Mouse (Mus musculus): Measurements from ENCODE around the gene Fam186b. TPM values are rescaled to one million over a fixed set of nuclear protein-coding genes. Genes with fewer than 3 reads are reported as not detected.
A peak's percentile ranks its signal among the peaks of the same experiment; 100 is the strongest.

Gene Fam186b
- polyA plus RNA-seq, 2 experiments from 2014 or later: 0.24 to 0.30 TPM

DNA sequence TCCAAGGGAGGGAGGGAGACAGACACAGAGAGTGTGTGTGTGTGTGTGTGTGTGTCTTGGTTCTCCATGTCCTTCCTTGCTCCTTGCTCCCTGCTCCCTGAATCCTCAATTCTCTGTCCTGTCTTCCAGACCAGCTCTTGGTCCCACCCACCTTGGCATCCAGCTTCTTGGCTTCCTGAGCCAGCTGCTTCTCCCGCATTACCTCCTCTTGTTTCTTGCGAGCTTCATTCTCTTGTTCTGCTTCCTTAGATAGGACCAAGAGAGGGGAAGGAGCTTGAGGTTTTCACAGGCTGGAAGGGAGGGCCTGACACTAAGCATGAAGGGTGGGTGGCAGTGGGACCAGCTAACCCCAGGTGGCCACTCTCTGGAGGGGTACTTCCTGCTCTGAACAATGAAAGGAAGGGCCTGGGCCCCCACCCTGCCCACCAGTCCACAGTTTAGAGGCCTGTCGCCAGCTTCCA lies 23.8 kb upstream of the Fam186b start:
- no peak for ATAC-seq

DNA sequence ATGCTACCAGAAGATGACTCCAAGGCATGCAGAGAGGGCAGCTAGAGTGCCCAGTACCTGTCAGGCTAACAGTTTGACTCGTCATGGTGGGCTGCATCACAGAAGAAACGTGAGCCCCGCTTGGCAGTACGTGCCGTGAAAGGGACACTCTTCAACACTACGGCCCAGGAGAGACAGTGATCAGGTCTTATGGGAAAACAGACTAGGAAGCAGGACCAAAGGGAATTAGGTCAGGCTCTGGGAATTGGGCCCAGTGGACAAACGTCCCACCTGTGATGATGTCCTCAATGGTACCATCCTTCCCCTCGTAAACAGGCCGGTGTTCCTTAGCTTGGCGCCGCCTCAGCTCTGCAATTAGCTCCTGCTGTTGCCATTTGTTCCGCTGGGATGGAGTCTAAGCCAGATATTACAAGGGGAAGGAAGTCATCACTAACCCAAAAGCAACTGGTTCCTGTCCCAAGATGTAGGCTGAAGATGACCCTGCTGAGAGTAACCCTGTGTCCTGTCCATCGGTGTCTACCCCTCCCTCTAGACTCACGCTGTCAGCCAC lies 23.2 kb upstream of the Fam186b start:
- ATAC-seq: no peak

- no peak for ATAC-seq
Measured at GRCm38 (mm10) chr15:99318071-99318470, 22.4 kb upstream of the Fam186b start.

- ATAC-seq: no peak
Measured at GRCm38 (mm10) chr15:99317267-99317651, 21.6 kb upstream of the Fam186b start.

DNA sequence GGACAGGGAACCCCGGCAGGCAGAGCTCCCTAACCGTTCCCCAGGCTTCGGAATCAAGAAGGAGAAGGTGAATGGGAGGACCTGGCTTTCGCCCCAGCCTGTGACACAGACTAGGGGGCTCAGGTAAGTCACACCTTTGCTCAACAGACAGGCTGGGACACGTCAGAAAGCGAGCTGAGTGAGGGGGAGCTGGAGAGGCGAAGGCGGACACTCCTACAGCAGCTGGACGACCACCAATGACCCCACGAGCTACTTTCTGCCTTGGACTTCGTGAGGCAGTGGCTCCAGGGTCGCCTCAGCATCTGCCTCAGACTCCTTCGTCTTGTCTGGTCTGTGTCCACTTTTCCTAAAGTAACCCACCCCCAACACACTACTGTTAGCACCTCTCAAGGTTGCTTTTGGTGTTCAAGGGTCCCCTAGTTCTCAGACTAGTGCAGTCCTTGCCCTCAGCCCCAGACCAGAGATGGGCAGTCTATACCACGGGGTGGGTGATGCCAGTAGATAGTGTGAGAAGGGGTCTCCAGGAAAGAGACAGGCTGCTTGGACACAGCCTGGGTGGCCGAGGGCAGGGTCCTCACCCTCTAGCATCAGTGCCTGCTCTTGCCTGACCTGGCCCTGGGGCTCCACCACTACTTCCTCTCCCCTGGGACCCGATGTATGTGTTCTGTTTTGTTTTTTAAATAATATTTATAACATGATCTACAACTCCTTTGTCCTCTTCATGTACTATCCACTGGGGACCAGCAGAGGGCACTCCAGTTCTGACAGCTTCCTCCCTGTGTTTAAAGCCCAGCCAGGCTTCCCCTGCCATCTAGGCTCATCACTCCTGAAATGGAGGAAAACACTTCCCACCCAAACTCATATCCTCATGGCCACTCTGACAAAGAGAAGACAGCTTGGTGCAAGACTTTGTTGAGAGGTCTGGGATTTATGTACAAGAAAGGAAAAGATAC lies 20.9 kb upstream of the Fam186b start:
- peak; percentile 75 for ATAC-seq

DNA sequence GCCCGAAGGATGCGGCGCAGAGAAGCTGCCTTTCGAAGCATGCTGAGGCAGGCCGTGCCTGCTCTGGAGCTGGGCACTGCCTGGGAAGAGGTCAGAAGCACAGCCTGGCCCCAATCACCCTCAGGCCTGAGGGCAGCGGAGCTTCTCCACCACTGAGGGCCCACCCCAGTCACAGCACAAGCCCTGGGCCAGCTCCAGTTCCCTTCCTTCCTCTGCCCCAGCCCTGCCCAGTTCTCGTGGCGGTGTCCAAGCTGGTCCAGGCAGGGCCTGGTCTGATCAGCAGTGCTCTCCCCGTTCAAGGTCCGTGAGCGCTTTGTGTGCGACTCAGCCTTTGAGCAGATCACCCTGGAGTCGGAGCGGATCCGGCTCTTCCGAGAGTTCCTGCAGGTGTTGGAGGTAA lies 19.2 kb upstream of the Fam186b start:
- ATAC-seq: no peak

DNA sequence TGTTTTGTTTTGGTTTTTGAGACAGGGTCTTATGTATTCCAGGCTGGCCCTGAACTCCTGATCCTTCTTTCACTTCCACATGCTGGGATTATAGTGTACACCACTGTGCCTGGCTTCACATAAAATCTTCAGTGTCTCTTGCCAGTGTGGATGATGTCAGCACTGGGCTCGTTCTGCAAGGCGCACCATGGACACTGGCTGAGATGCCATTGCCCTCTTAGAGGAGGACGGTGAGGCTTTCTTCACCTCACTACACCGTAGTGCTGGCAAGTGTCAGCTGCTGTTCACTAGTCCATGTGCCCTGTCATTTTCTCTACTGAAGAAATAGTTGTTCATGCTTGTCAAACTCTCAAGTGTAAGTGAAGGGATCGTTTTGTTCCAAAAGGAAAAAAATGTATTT lies 14.9 kb upstream of the Fam186b start:
- no peak for ATAC-seq

GRCm38 (mm10) chr15:99309549-99309948 lies 13.9 kb upstream of the Fam186b start:
- ATAC-seq: no peak

- no peak for ATAC-seq
Measured at GRCm38 (mm10) chr15:99307476-99307875, 11.8 kb upstream of the Fam186b start.

DNA sequence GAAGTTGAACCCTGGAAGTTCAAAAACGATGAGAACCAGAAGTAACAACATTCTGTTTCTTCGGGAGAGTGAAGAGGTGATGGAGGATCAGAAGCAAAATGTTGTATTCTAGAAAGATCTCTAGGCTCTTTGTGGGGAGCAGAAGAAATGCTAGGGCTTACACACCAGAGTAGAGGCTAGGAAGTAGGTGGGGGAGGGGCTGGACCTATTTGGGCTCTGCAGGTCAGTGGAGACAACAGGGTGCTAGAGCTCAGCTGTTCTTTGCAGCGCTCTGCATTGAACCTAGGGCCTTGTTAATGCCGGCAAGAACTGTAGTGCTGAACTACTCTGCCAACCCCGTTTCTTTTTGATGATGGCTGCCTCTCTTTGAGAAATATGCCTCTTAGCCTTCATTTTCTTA lies 525 bp upstream of the Fam186b start:
- ATAC-seq: no peak

DNA sequence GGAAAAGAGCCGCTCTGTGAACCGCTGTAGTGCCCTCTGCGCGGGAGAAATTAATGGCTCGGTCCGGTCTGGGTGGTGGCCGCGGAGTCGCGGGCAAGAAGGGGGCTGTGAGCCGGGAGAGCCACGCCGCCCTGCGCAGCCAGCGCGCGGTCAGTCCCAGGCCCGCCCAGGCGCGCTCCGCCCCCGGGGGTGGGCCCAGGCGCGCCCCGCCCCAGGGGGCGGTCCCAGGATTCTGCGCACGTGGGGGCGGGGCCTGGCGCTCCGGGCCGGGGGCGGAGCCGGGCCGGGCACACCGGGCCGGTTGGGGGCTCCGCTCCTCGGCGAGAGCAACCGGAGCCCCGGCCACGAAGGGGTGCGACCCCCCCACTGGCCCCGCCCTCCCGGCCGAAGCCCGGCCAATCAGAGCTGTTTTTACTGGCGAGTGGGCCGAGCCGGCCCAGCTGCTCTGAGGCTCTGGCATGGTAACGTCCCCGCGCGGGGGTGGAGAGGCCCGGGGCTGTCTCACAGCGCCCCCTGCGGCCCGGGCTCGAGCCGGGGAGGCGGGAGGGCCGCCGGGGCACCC lies 794 bp downstream of the Fam186b start, which contains the start of gene Prpf40b:
Gene Prpf40b, plus strand, starts transcription at position 275 of the 562 bp plus-strand sequence.
- peak; percentile 80 for ATAC-seq

DNA sequence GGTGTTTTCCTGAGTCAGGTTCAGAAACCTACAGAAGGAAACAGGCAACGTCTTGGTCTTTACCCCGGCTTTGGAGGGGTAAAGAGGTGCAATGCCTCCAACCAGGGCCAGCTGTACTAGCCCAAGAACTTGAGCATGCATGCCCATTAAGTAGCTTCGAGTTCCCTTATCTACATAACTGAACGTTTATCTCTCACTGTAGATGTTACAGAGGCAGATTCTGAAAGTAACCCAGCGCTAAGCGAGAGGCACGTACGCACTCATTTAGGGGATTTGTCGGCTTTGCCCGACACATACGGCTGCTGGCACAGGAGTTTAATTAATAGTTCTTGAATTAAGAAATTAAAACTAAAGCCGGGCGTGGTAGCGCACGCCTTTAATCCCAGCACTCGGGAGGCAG lies 1.4 kb downstream of the Fam186b start:
- ATAC-seq: no peak

DNA sequence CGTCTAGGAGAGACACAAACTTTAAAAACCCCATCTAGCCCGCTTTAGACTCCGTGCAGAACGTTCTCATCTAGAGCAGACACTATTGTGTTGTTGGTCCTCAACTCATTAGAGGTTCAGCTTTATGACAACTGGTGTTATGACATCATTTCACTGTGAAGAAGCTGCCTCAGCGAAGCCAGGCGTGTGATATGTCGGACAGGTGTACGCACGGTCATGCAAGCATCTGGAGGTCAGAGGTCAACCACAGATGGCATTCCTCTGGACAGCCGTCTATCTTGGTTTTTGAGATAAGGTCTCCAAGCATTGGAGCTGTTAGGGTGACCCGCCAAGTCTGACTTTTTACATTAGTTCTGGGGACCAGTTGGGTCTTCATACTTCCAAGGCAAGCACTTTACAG lies 5.1 kb downstream of the Fam186b start:
- ATAC-seq: no peak

DNA sequence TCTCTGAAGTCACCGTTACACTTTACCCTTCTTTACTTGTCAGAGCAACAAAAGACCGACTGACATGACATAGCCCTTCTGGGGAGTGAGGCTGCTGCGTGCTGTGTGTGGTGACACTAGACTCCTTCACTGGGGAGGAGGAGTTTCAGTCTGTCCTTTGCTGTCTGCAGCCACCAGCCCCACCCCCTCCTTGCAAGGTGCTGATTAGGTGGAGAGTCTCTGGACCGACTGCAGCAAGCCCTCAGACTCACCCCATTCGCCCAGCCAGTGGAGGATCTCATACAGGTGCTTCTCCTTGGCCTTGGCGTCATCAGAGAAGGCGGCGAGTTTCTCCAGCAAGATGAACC lies 10.5 kb downstream of the Fam186b start:
- no peak for ATAC-seq

DNA sequence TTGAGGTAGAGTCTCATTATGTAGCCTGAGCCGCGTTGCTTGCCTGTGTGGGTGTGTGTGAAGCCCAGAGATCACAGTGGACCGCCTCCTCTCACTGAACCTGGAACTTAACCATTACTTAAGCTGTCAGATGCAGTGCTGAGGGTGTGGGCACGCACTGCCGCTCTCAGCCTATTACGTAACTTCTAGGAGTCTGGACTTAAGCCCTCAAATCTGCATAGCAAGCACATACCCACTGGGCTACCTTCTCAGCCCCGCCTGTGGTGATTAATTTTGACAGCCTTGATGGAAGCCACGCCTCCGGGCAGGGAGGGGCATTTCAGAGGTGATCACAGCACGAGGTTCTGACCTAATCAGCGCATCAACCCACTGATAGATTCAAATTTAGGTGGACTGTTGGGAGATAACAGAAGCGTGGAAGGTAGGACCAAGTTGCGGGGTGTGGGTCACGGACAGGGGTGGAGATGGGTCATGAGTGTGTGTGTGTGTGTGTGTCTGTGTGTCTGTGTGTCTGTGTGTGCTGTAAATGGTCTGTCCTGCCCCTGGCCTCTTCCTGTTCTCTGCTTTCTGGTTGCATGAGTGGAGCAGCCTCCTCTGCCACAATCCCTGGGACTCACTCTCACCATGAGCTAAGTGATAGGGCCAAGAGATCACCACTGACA lies 11.0 kb downstream of the Fam186b start:
- ATAC-seq: no peak

DNA sequence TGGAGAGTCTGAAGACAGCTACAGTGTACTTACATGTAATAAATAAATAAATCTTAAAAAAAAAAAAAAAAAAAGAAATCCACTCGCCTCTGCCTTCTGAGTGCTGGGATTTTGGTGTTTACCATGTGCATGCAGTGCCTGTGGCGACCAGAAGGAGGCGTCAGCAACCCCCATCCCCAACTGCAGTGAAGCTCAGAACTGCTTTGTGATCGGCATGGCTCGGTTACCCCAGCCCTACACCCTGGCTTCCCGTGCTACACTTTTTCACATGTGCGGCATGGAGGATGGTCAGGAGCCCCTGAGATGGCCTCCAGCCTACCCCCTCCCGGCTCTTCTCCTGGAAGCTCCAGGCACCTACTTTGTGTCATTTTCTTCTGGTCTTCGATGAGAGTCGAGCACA lies 12.2 kb downstream of the Fam186b start:
- ATAC-seq: no peak

DNA sequence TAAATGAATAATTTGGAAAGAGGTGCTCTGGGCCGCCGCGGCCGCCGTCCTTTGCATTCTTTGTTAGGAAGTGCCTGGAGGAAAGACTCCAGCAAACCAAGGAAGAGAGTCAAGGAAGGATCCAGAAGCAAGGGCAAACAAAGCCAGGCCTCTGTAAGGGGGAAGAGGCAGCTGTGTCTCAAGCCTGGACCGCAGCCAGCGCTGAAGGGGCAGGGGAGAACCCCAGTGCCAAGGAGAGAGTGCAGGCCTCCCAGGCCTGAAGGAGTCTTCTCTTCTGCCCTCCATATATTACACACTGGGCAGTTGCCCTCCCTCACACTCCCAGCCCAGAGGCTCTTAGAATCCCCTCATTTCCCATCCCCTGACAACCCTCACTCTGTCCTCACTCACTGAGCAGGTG lies 17.4 kb downstream of the Fam186b start:
- no peak for ATAC-seq

- peak; percentile 68 for ATAC-seq
Measured at GRCm38 (mm10) chr15:99276095-99276494, 19.6 kb downstream of the Fam186b start.

GRCm38 (mm10) chr15:99265679-99266078 lies 30.0 kb downstream of the Fam186b start:
- no peak for ATAC-seq

DNA sequence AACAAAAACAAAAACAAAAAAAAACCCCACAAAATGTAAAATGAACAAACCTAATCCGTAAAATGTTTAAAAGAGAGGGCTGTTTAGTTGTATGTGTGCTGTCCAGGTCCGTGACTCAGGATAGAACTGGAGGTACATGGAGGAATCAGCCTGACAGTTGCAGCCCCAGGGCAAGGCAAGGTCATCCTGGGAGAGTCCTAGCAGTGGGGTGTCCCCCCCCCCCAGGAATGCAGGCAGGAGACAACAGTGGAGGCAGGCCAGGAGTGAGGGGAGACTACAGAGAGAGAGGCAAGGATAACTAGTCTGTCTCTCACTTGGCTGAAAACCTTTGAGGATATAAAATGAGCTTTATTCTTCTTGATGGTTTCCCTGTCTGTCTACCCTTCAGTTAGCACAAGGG lies 31.3 kb downstream of the Fam186b start:
- no peak for ATAC-seq

- no peak for ATAC-seq
Measured at GRCm38 (mm10) chr15:99262702-99263101, 33.0 kb downstream of the Fam186b start.

GRCm38 (mm10) chr15:99259730-99260252 lies 35.9 kb downstream of the Fam186b start:
- ATAC-seq: no peak

DNA sequence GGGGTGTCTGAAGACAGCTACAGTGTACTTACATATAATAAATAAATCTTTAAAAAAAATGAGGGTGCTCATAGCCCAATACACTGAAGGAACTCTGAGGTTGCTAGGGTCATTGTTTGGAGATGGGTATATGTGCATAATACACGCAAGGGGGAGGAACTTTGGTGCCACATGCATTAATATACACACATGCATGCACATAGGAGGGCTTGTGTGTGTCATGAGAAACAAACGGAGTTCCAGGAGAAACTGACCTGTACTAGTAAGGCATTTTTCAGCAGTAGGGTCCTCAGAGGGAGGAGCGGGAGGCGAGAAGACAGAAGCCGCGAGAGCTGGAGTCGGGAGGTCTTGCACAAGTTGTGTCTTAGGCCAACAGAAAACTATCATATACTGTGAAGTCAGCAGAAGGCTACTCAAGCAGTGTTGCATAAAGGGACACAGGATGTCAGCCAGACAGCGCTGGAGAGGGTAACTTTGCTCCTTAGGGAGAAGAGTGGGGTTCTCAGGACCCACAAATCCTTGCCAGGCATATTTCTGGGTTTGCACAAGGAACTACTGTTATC lies 36.4 kb downstream of the Fam186b start:
- no peak for ATAC-seq

All from activated CD4-positive, CD25-positive, alpha-beta regulatory T cell, adult 4 months (primary cell).